Mouse (Mus musculus) ovary, adult 18-20 months (tissue): ENCODE measurements around the gene Myo3b.

Experiments
- DNase-seq: peaks from one replicate; pipeline ENCODE4 v3.0.0; 2022; ENCODE audit warnings: low spot score, mixed read lengths

The Myo3b gene

DNA sequence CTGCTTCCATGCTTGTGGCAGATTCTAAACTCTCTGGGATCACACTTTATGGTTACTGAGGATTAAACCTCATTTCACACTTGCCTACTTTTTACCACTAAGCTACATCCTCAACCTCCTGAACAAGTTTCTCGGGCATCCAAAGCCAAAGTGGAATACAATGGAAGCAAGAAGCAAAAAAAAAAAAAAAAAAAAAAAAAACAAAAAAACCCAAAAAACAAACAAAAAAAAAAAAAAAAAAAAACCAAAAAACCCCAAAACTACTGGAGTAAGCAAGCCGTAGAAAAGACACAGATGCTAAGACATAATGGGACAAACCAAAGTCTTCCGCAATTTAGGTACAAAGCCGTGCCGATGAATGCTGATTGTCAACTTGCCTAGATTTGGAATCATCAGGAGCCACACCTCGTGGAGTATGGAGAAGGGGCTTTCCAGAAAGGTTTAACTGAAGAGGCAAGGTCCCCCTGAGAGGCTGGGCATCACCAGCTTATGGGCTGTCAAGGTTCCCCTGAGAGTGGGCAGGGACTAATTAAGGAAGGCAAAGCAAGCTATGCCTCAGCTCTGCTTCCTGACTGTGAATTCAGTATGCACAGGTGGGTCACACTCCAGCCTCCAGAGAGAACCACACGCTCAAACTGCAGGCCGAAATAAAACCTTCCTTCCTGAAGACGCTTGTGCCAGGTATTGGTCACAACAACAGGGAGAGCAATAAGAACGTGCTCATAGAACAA lies 313.7 kb downstream of the Myo3b start:
- DNase-seq, result no peak

GRCm38 (mm10) chr2:70354056-70354455 lies 315.1 kb downstream of the Myo3b start:
- no peak for DNase-seq

DNA sequence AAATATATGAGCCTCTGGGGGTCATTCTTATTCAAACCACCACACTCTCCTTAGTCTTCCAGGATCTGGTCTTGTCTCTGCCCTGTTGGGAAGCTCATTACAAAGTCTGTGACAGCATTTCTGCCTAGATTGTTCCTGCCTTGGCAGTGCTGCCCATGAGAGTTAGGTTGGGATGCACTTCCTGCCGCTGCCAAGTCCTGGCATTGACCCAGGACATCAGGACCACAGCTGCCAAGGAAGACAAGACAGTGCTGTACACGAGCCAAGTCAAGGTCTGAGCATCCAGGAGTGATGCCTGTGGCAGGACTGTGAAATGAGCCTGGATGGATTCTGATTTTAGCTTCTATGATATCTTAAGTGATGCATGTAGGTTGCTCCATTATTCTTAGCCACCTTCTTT lies 316.1 kb downstream of the Myo3b start:
- no peak for DNase-seq

DNA sequence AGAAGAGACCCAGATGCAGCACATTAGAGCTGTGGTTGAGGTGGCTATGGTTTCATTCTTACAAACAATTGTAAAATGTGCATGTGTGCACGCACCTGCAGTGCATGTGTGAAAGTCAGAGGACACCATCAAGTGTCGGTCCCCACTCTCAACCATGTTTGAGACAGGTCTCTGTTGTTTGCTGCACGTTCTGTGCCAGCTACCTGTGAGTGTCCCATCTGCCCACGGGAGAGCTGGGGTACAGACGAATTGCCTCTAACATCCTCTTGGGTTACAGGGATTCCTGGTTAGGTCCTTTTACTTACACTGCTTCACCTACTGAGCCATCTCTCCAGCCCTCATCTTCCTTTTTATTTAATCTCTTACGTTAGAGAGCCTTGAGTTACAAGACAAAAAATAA lies 330.5 kb downstream of the Myo3b start:
- no peak for DNase-seq

- DNase-seq, result no peak
Observed at GRCm38 (mm10) chr2:70379341-70379740, 340.4 kb downstream of the Myo3b start.

DNA sequence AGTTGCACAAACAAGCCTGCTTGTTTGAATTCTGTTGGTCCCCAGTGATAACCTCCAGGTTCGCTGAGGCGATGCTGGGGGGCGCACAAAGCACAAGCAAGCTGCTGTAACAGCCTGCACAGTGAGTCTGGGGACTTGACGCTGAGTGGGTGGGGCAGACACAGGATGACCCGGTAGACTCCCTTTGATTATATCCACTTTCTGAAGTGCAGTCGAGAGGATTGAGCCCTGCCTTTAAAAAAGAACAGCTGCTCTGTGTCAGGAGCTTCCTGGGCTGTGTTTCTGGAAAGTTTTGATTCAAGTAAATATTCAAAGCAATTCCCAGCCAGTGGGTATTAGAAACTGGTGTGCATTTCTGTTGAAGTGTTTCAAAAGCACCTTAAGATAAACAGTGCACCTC lies 341.0 kb downstream of the Myo3b start:
- DNase-seq, result no peak

DNA sequence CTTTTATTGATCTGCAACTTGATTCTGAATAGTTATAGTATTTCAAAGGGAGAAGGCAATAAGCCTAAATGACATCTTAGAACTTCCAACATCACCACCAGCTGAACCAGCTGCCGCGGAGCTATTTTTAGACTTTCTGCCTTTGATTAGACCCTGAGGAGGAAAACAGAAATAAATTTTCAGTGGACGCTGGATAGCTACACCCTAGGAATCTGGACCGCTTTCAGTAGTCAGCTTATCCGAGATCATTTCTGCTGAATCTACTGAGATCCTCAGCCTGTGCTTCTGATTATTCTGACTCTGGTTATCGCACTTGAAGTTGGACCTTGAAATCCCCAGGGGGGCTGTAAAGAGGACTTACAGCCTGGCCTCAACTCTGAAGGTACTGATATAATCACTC lies 349.7 kb downstream of the Myo3b start:
- DNase-seq, result no peak

GRCm38 (mm10) chr2:70389162-70389561 lies 350.2 kb downstream of the Myo3b start:
- no peak for DNase-seq

GRCm38 (mm10) chr2:70397734-70398276 lies 358.9 kb downstream of the Myo3b start:
- no peak for DNase-seq

DNA sequence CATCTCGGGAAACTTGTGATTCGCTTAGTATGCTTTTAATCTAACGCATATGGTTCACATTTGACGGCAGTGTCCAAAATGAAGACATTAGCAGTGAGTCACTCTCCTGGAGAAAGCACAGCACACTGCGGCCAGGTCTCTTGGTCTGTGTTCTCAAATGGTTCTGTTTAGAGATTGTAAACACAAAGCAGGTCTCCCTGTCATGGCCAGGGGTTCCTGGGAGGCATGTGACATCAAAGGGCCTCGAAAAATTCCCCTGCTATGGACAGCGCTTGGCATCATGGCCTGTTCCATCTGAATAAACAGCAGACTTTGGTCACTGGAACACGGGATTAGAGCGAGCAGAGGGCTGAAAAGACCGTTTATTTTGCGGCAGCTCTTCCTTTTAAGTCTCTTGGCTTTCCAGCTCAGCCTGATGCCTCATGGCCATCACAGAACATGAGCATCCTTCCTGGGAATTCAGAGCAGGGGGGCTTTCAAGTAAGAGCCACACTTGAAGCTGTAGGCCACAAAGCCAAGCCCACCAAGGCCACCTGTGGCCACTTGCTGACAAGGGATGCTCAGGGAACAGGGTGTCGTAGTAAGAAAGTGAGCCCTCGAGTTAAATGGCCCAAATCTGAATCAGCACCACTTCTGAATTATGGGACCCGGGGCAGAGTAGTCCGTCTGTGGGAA lies 360.7 kb downstream of the Myo3b start:
- DNase-seq, result no peak

- DNase-seq, result no peak
Observed at GRCm38 (mm10) chr2:70400321-70400720, 361.4 kb downstream of the Myo3b start.

DNA sequence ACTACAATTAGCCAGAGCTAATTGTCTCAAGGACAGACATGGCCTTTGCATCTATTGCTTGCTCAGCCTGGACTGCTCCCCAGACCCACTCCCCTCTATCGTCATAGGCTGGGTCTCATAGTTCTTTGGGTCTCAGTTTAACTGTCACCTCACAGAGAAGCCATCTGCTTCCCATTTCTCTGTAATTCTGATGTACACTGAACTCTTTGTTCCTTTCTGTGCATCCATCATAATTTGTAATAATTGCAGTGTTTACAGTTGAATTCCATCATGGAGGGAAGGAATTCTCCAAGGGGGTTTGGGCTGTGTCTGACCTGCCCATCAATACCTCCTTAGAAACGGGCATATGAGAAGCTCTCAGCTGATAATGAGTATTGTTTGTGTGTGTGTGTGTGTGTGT lies 365.4 kb downstream of the Myo3b start:
- no peak for DNase-seq

DNA sequence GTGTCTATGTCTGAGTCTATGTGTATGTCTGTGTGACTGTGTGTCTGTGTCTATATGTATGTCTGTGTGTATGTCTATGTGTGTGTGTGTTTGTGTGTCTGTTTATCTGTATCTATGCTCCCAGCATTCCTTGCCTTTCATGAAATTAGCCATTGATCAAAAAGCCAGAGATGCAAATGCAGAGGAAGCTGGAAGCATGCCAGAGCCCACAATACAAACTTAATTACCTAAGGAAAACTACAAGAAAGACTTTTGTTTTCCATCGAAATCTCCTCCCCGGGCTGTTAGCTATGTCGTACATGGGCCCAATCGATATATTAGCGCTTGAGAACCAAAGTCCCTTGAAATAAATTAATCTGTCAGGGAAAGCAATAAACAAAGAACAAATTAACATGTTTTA lies 367.9 kb downstream of the Myo3b start:
- DNase-seq, result no peak

- no peak for DNase-seq
Observed at GRCm38 (mm10) chr2:70407729-70408128, 368.8 kb downstream of the Myo3b start.

DNA sequence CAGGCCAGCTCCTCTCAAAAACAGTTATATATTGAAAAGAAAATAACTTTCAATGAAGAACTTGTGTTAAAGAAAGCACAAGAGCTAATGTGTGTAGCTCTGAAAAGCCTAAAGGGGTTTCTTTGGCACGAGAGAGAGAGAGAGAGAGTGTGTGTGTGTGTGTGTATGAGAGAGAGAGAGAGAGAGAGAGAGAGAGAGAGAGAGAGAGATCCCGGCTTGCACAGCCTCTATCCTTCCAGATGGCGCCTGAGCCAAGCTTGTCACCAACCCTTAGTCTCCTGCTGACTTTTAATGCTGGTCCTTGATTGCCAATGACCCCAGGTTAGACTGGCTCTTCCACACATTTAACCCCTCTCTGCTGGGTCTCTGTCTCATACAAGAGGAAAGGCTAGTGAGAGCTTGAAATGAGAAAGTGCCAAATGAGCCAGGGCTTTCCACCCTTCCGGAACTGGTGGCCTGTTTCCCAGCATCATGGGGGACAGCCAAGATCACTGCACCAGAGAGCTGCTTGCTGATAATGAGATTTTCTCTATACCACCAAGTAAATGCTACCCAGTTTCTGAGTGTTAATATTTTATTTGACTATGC lies 371.5 kb downstream of the Myo3b start:
- DNase-seq, result no peak

- DNase-seq, result no peak
Observed at GRCm38 (mm10) chr2:70412315-70412714, 373.4 kb downstream of the Myo3b start.

DNA sequence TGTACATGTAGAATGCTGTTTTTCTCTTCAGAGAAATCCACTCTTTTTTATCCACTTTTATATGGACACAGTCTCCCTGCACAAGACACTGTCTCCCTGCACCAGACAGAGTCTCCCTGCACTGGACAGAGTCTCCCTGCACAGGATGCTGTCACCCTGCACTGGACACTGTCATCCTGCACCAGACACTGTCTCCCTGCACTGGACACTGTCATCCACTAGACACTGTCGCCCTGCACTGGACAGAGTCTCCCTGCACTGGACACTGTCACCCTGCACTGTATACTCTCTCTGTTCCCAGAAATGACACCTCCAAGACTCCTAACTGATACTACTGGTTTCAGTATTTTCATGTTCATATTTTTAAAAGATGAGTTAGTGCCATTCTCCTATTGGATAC lies 375.5 kb downstream of the Myo3b start:
- DNase-seq, result no peak

GRCm38 (mm10) chr2:70415521-70415920 lies 376.6 kb downstream of the Myo3b start:
- no peak for DNase-seq

- DNase-seq, result no peak
Observed at GRCm38 (mm10) chr2:70419336-70419735, 380.4 kb downstream of the Myo3b start.

GRCm38 (mm10) chr2:70421144-70421874 lies 382.4 kb downstream of the Myo3b start:
- DNase-seq, result no peak

- DNase-seq, result no peak
Observed at GRCm38 (mm10) chr2:70425611-70426010, 386.7 kb downstream of the Myo3b start.

- DNase-seq, result no peak
Observed at GRCm38 (mm10) chr2:70443035-70443434, 404.1 kb downstream of the Myo3b start.
